In the genomic region with DNA sequence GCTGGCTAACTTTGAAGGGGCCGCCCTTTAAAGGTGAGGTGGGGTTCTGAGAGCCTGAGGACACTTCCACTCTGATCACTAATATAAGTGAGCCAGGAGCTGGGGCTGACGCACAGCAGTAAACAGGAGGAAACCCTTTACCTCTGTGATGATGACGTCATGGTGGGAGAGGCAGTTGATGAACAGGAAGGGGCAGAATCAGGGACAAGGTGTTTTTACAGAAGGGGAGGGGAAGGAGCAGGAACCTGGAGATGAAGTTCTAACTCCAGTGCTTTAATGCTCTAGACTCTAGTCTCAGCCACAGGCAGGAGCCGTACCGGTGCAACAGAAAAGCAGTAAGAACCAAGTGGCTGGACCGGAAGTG, we compare ENCODE assay signal across 8 mouse cellular contexts. TPM values are rescaled to one million over a fixed set of nuclear protein-coding genes. Genes with fewer than 3 reads are reported as not detected.
A peak's percentile ranks its signal among the peaks of the same experiment; 100 is the strongest.
DNase-seq lines count a peak whose midpoint lies in the region; ATAC-seq lines count a peak whose summit lies in the region.

No protein-coding gene starts in this region.

- intact Hi-C loops in heart, postnatal 14 days (cut with DNase I), result no loop called here
- intact Hi-C loops in left cerebral cortex, postnatal 36 days (cut with DNase I), result no loop called here

- ATAC-seq in CD4-positive, CD25-positive, alpha-beta regulatory T cell, adult 4 months, result peak; percentile 82
- ATAC-seq in intestine, embryonic 14.5 days (replicated peaks; ENCODE audit: low FRiP score, low TSS enrichment, low read depth), result peak; percentile 70
- peak; percentile 25 for ATAC-seq in stomach, embryonic 15.5 days (ENCODE audit: insufficient read depth, low FRiP score, low read depth)

- no peaks in the 10 kb centered on the region for H3K9me3 ChIP-seq in heart, embryonic 10.5 days
- H3K9me3 ChIP-seq in embryonic facial prominence, embryonic 10.5 days, result no peaks in the 10 kb centered on the region
- H3K9me3 ChIP-seq in intestine, embryonic 14.5 days (ENCODE audit: control insufficient read depth, low read length), result no peaks in the 10 kb centered on the region
- H3K9me3 ChIP-seq in stomach, embryonic 15.5 days, result no peaks in the 10 kb centered on the region

- peak overlapping the region; percentile 75 for H3K9ac ChIP-seq in intestine, embryonic 14.5 days (ENCODE audit: low read length)
- peak overlapping the region; percentile 51 for H3K9ac ChIP-seq in stomach, embryonic 15.5 days

- no peak for DNase-seq in heart, embryonic 10.5 days (ENCODE audit: low spot score)
- no peak for DNase-seq in heart, postnatal 14 days
- no peak for DNase-seq in embryonic facial prominence, embryonic 10.5 days (ENCODE audit: low spot score)
- DNase-seq in intestine, embryonic 14.5 days (ENCODE audit: low spot score), result no peak
- DNase-seq in lung, postnatal 25 days (ENCODE audit: low spot score), result peak; percentile 59
- DNase-seq in left cerebral cortex, postnatal 36 days (ENCODE audit: low spot score in 2 of 2), result no peak

- peak overlapping the region; percentile 94 for H3K27ac ChIP-seq in heart, embryonic 10.5 days
- peak overlapping the region; percentile 89 for H3K27ac ChIP-seq in embryonic facial prominence, embryonic 10.5 days (replicated peaks)
- H3K27ac ChIP-seq in intestine, embryonic 14.5 days (ENCODE audit: low read depth), result peak overlapping the region; percentile 82
- peak overlapping the region; percentile 94 for H3K27ac ChIP-seq in stomach, embryonic 15.5 days

- peaks cover 24% of the 10 kb centered on the region for H3K4me1 ChIP-seq in heart, embryonic 10.5 days
- H3K4me1 ChIP-seq in embryonic facial prominence, embryonic 10.5 days, result peaks cover 22% of the 10 kb centered on the region
- peaks cover 13% of the 10 kb centered on the region; the same call in 1 of the 2 replicates for H3K4me1 ChIP-seq in intestine, embryonic 14.5 days (replicated peaks; ENCODE audit: control insufficient read depth, insufficient read depth, low read length)
- peaks cover 15% of the 10 kb centered on the region for H3K4me1 ChIP-seq in stomach, embryonic 15.5 days

- H3K4me3 ChIP-seq in heart, embryonic 10.5 days, result peak overlapping the region; percentile 87
- peak overlapping the region; percentile 89 for H3K4me3 ChIP-seq in embryonic facial prominence, embryonic 10.5 days
- peak overlapping the region; percentile 87 for H3K4me3 ChIP-seq in intestine, embryonic 14.5 days (ENCODE audit: low read depth, low read length)
- peak overlapping the region; percentile 82 for H3K4me3 ChIP-seq in stomach, embryonic 15.5 days (replicated peaks)

- no peaks in the 10 kb centered on the region for H3K27me3 ChIP-seq in heart, embryonic 10.5 days (ENCODE audit: insufficient read depth, poor library complexity, severe bottlenecking)
- no peaks in the 10 kb centered on the region for H3K27me3 ChIP-seq in embryonic facial prominence, embryonic 10.5 days (replicated peaks; ENCODE audit: low read depth, poor library complexity, severe bottlenecking)
- H3K27me3 ChIP-seq in intestine, embryonic 14.5 days (replicated peaks; ENCODE audit: control insufficient read depth, insufficient read depth, low read length), result no peaks in the 10 kb centered on the region
- H3K27me3 ChIP-seq in stomach, embryonic 15.5 days (replicated peaks), result no peaks in the 10 kb centered on the region

- 11% methylated on average over 6 of the region's 6 CpGs for WGBS in heart, embryonic 10.5 days
- 15% methylated on average over 6 of the region's 6 CpGs for WGBS in embryonic facial prominence, embryonic 10.5 days
- WGBS in intestine, embryonic 14.5 days, result 10% methylated on average over 6 of the region's 6 CpGs
- 13% methylated on average over 6 of the region's 6 CpGs for WGBS in stomach, embryonic 15.5 days

- peaks cover 70% of the 10 kb centered on the region for H3K36me3 ChIP-seq in heart, embryonic 10.5 days
- H3K36me3 ChIP-seq in embryonic facial prominence, embryonic 10.5 days (replicated peaks), result peaks cover 82% of the 10 kb centered on the region
- H3K36me3 ChIP-seq in intestine, embryonic 14.5 days (ENCODE audit: control insufficient read depth, insufficient read depth, low read length), result peaks cover 71% of the 10 kb centered on the region
- peaks cover 48% of the 10 kb centered on the region for H3K36me3 ChIP-seq in stomach, embryonic 15.5 days

- H3K4me2 ChIP-seq in intestine, embryonic 14.5 days (ENCODE audit: low read length), result peak overlapping the region; percentile 92
- H3K4me2 ChIP-seq in stomach, embryonic 15.5 days, result peak overlapping the region; percentile 90

RNA-seq across cellular contexts. Expression of gene Mri1, which starts 0.7 kb away (rescaled TPM):
- polyA plus RNA-seq in heart, embryonic 10.5 days (2016; fragmentation: Nextera tagmentation; extraction: Ambion mirVana), result 60.5 and 74.9 TPM in 2 replicates
- total RNA-seq in heart, postnatal 14 days (2021), result 10 to 100 TPM in 1 of 2 experiments, 1 to 10 TPM in 1; 7.6 to 12.5 TPM
- 1 to 10 TPM; 7.2 to 9.5 TPM for polyA plus RNA-seq in CD4-positive, CD25-positive, alpha-beta regulatory T cell, adult 4 months (2017; shearing (Covaris generic))
- polyA plus RNA-seq in embryonic facial prominence, embryonic 10.5 days (2016; fragmentation: Nextera tagmentation; extraction: Ambion mirVana), result 64.0 and 64.2 TPM in 2 replicates
- 79.7 and 90.6 TPM in 2 replicates for polyA plus RNA-seq in intestine, embryonic 14.5 days (2014; fragmentation: Nextera tagmentation; extraction: Ambion mirVana)
- 68.9 and 73.2 TPM in 2 replicates for polyA plus RNA-seq in stomach, embryonic 15.5 days (2015; fragmentation: Nextera tagmentation; extraction: Ambion mirVana)
- total RNA-seq in left cerebral cortex, postnatal 36 days (2021), result 10 to 100 TPM; 14.4 to 15.9 TPM

RNA-seq across cellular contexts. Expression of gene D8Ertd738e, which starts 6.9 kb away (rescaled TPM):
- 353 and 374 TPM in 2 replicates for polyA plus RNA-seq in heart, embryonic 10.5 days (2016; fragmentation: Nextera tagmentation; extraction: Ambion mirVana)
- 100 to 1,000 TPM; 213 to 217 TPM for total RNA-seq in heart, postnatal 14 days (2021)
- 100 to 1,000 TPM; 365 to 370 TPM for polyA plus RNA-seq in CD4-positive, CD25-positive, alpha-beta regulatory T cell, adult 4 months (2017; shearing (Covaris generic))
- 409 and 427 TPM in 2 replicates for polyA plus RNA-seq in embryonic facial prominence, embryonic 10.5 days (2016; fragmentation: Nextera tagmentation; extraction: Ambion mirVana)
- polyA plus RNA-seq in intestine, embryonic 14.5 days (2014; fragmentation: Nextera tagmentation; extraction: Ambion mirVana), result 377 and 380 TPM in 2 replicates
- 311 and 318 TPM in 2 replicates for polyA plus RNA-seq in stomach, embryonic 15.5 days (2015; fragmentation: Nextera tagmentation; extraction: Ambion mirVana)
- 100 to 1,000 TPM; 113 to 146 TPM for total RNA-seq in left cerebral cortex, postnatal 36 days (2021)

RNA-seq across cellular contexts. Expression of gene Ccdc130, which starts 13.7 kb away (rescaled TPM):
- polyA plus RNA-seq in heart, embryonic 10.5 days (2016; fragmentation: Nextera tagmentation; extraction: Ambion mirVana), result 18.8 and 20.8 TPM in 2 replicates
- 10 to 100 TPM in 1 of 2 experiments, 1 to 10 TPM in 1; 8.1 to 10.9 TPM for total RNA-seq in heart, postnatal 14 days (2021)
- 10 to 100 TPM; 52.0 to 56.6 TPM for polyA plus RNA-seq in CD4-positive, CD25-positive, alpha-beta regulatory T cell, adult 4 months (2017; shearing (Covaris generic))
- polyA plus RNA-seq in embryonic facial prominence, embryonic 10.5 days (2016; fragmentation: Nextera tagmentation; extraction: Ambion mirVana), result 21.9 and 24.6 TPM in 2 replicates
- polyA plus RNA-seq in intestine, embryonic 14.5 days (2014; fragmentation: Nextera tagmentation; extraction: Ambion mirVana), result 20.6 and 22.5 TPM in 2 replicates
- 14.4 and 17.8 TPM in 2 replicates for polyA plus RNA-seq in stomach, embryonic 15.5 days (2015; fragmentation: Nextera tagmentation; extraction: Ambion mirVana)
- total RNA-seq in left cerebral cortex, postnatal 36 days (2021), result 10 to 100 TPM; 23.1 to 28.2 TPM

RNA-seq across cellular contexts. Expression of gene Zswim4, which starts 19.6 kb away (rescaled TPM):
- polyA plus RNA-seq in heart, embryonic 10.5 days (2016; fragmentation: Nextera tagmentation; extraction: Ambion mirVana), result 14.4 and 17.5 TPM in 2 replicates
- 10 to 100 TPM in 1 of 2 experiments, 1 to 10 TPM in 1; 9.1 to 10.1 TPM for total RNA-seq in heart, postnatal 14 days (2021)
- 1 to 10 TPM; 3.3 to 4.3 TPM for polyA plus RNA-seq in CD4-positive, CD25-positive, alpha-beta regulatory T cell, adult 4 months (2017; shearing (Covaris generic))
- 37.2 and 41.7 TPM in 2 replicates for polyA plus RNA-seq in embryonic facial prominence, embryonic 10.5 days (2016; fragmentation: Nextera tagmentation; extraction: Ambion mirVana)
- 10.9 and 11.5 TPM in 2 replicates for polyA plus RNA-seq in intestine, embryonic 14.5 days (2014; fragmentation: Nextera tagmentation; extraction: Ambion mirVana)
- 8.9 and 9.7 TPM in 2 replicates for polyA plus RNA-seq in stomach, embryonic 15.5 days (2015; fragmentation: Nextera tagmentation; extraction: Ambion mirVana)
- 10 to 100 TPM; 12.5 to 16.9 TPM for total RNA-seq in left cerebral cortex, postnatal 36 days (2021)

Comparison
In these comparisons a context has a peak if more than half of its experiments do, and no peak if none do; other contexts are left out.
1. ATAC-seq: peak in every context shown above with its lines; median percentile 82 in CD4-positive, CD25-positive, alpha-beta regulatory T cell, adult 4 months; 70 in intestine, embryonic 14.5 days; 25 in stomach, embryonic 15.5 days.